Mouse (Mus musculus): ENCODE measurements at regions not wholly inside any gene's neighbourhood (a gene's known extent, or its start where the extent isn't known, plus 50 kb on each side); places are given as distances from the start of the nearest gene placed in this dataset.

GRCm38 (mm10) chr10:92242714-92243440 is 479.3 kb downstream of the Nedd1 start:
- DNase-seq (ENCODE audit: low read depth, low spot score), result peak; percentile 20

DNA sequence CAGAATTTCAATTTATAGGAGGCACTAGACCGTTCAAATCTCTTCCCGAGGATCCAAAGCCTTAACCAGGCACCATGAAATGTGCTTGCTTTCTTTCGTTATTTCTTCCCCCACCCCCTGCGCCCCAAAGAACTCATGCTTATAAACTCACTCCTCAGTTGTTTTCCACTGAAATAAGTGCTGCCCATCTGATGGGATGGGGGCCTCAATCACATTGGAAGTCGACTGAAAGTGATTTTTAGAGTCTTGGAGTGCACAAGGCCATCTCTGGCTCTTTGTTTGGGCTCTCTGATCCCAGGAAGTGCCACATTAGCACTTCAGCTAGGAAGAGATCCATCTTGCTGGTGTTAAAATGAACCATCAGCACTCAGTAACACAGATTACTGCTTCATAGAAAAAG is 484.3 kb downstream of the Nedd1 start:
- no peak for DNase-seq (ENCODE audit: low read depth, low spot score)

GRCm38 (mm10) chr10:92232081-92232480 is 490.1 kb downstream of the Nedd1 start:
- no peak for DNase-seq (ENCODE audit: low read depth, low spot score)

DNA sequence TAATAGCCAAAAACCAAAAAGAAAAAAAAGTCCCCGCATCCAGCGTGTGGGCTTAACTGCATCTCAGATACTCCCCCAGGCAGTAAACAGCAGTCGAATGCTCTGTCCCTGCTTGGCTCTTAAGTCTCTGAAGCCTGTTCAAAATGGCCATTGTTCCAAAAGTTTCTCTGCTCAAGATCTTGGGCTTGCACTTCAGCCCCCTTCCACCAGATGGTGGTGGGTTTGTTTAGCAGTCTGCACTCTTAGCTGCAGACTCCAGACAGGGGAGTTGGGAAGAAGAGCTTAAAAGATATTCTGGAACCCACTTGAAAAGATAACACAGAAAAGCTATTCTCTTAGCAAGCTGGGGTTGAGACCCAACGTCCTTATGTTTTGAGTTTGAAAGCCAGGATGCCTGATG is 496.4 kb downstream of the Nedd1 start:
- no peak for DNase-seq (ENCODE audit: low read depth, low spot score)

DNA sequence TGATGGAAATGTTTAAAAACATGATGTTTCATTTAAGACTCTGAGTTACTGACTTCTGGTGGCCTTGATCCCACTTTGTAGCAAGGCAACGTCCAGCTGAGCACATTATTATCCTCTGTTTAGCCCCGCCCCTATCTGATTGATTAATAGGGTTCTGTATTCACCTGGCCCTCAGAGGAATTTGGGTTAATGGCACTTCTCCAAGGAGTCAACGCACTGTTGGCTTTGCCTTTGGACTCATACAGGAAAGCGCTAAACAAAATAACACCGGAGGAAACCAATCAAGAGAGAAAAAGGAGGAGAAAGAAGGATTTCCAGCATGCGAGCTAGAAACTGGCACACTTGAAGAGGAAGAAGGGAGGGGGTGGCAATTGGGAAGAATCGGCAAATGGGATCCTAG is 497.1 kb downstream of the Nedd1 start:
- DNase-seq (ENCODE audit: low read depth, low spot score), result no peak

DNA sequence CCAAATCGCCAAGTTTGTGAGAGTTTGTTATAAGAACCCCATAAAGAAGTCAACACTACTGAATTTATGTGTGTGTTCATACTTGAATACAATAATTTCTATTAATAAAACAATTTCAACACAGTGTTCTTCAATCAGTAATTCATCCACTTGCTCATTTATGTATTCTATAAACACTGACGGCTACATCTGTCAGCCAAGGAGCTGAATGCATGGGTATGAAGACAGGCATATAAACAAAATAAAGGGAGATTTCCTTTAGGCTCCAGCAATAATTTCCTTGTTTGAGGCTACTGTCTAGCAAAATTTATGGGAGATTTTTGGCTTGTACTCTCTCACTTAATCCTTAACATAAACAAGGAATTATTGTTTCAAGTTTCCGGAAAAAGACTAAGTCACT is 502.9 kb downstream of the Nedd1 start:
- DNase-seq (ENCODE audit: low read depth, low spot score), result no peak

GRCm38 (mm10) chr10:92170856-92171255 is 551.4 kb downstream of the Nedd1 start:
- DNase-seq (ENCODE audit: low read depth, low spot score), result no peak

- no peak for DNase-seq (ENCODE audit: low read depth, low spot score)
These were observed 556.2 kb downstream of the Nedd1 start for GRCm38 (mm10) chr10:92166057-92166456.

- DNase-seq (ENCODE audit: low read depth, low spot score), result peak; percentile 33
These were observed 557.2 kb downstream of the Nedd1 start for GRCm38 (mm10) chr10:92164991-92165390.

DNA sequence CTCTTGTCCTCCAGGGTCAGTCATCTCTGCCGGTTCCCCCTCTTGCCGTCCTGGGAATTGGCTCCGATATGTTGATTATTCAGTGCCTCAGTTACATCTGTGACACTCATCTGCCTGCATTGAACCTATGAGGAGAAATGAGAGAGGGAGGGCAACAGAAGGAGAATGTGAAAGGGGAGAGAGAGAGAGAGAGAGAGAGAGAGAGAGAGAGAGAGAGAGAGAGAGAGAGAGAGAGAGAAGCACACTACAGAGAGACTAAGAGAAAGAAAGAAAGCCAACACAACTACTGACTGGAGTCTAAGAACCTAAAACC is 557.6 kb downstream of the Nedd1 start:
- no peak for DNase-seq (ENCODE audit: low read depth, low spot score)

DNA sequence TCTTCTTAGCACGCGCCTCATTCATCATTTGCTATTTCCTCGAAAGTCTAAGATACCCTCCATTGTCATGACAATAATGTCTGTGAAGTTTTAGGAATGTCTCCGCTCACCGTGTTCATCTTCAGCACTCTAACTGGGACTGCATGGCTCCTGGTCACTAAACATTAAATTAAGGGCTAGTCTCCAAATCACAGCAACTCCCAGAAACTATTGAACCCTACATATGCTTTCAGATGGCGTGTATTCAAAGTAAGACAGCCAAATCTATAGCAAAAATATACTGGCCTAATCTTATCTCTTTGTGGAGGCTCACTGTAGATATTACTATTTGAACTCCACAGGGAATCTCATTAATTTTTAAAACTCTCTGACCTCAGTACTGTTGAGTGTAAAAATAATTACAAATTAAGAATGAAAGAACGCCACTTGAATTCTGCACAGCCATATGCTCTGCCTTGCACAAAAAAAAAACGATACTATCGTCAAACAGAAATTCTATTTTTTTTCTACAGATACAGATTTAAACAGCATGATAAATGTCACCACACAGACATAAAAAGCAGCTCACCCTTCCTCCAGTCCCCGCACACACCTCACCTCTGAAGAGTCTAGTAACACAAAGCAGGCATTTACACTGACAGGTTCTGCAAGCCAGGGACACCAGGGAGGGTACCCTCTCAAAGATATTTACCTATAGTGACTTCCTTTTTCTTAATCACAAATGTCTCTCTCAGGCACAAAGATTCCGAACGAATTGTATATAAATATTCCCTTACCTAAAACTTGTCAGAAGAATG is 558.2 kb downstream of the Nedd1 start:
- DNase-seq (ENCODE audit: low read depth, low spot score), result no peak

DNA sequence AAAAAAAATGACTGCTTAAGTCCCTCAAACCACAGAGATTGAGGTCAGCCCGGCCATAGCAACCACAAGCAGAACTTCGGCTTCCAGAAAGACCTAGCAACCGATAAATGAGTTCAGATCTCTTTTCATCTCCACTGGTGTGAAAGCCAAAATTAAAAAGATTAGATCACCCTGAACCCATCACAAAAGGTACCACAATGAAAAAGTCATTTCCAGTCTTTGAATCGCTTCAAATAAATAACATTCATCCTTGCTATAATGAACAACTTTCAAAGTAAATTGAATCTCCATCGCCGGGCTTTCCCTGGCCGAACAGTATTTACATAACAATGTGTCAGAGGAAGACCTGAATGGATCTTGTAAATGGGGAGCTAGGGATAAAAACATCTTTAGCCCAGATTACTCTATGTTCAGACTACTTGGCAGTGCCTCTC is 559.1 kb downstream of the Nedd1 start:
- DNase-seq (ENCODE audit: low read depth, low spot score), result no peak

GRCm38 (mm10) chr10:92162473-92163011 is 559.7 kb downstream of the Nedd1 start:
- DNase-seq (ENCODE audit: low read depth, low spot score), result peak; percentile 48

- DNase-seq (ENCODE audit: low read depth, low spot score), result no peak
These were observed 560.7 kb downstream of the Nedd1 start for GRCm38 (mm10) chr10:92161501-92161900.

GRCm38 (mm10) chr10:92146263-92146662 is 576.0 kb downstream of the Nedd1 start:
- no peak for DNase-seq (ENCODE audit: low read depth, low spot score)

GRCm38 (mm10) chr10:92135521-92135920 is 586.7 kb downstream of the Nedd1 start:
- DNase-seq (ENCODE audit: low read depth, low spot score), result no peak

- DNase-seq (ENCODE audit: low read depth, low spot score), result no peak
These were observed 609.4 kb downstream of the Nedd1 start for GRCm38 (mm10) chr10:92112790-92113189.

- DNase-seq (ENCODE audit: low read depth, low spot score), result no peak
These were observed 615.9 kb downstream of the Nedd1 start for GRCm38 (mm10) chr10:92106331-92106730.

DNA sequence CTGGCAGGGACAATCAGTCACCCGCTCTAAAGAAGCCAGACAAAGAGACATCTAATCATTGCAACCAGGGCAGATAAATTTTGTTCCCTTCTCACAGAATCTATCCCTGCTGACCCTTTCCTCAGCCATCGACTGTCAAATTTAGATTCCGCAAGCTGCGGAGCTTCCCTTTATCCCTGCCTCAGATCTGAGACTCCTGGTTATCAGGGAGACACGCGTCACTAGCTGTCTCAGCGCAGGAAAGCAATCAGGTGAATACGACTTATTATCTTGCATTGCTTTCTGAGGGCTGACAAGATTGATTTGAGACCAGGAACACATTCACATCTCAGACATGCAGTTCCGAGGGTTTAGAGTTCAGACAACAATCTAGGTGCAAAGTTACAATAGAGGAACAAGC is 618.3 kb downstream of the Nedd1 start:
- no peak for DNase-seq (ENCODE audit: low read depth, low spot score)

DNA sequence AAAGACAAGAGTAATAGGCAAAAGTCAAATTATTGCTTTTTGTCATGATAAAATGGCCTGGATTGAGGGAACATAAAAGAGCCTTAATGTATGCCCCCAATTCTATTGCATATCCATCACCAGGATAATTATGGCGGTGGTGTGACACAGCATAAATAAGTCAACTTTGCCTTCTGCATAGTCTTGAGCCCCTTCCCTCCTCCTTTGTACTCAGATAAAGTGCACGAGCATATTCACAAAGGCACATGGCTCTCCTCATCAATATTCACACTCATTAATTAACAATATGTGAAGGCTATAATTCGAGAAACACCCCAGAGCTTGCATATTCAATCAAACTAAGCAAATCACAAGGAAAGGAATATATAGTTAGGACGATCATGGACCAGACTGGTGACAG is 619.5 kb downstream of the Nedd1 start:
- no peak for DNase-seq (ENCODE audit: low read depth, low spot score)

GRCm38 (mm10) chr10:92097562-92097961 is 624.7 kb downstream of the Nedd1 start:
- DNase-seq (ENCODE audit: low read depth, low spot score), result peak; percentile 46

- DNase-seq (ENCODE audit: low read depth, low spot score), result no peak
These were observed 625.1 kb downstream of the Nedd1 start for GRCm38 (mm10) chr10:92097081-92097480.
